Mouse (Mus musculus) heart, postnatal 0 days (tissue): ENCODE measurements at regions not wholly inside any gene's neighbourhood (a gene's known extent, or its start where the extent isn't known, plus 50 kb on each side); places are given as distances from the start of the nearest gene placed in this dataset.

ENCODE experiments used
- ATAC-seq: fragments of 200-750 bp; cut with Nextera tagmentation; 2 replicates; pipeline ENCODE4 v1.8.0; 2017; ENCODE audit warnings: low read depth, moderate number of reproducible peaks, moderate library complexity; ENCODE audit not compliant: insufficient read depth
- DNase-seq: peaks from one replicate; pipeline ENCODE4 v3.0.0-alpha.2; 2016; ENCODE audit warnings: low spot score
- H3K27ac ChIP-seq: fragments of 300-500 bp; sonication (generic); 2 replicates; pipeline ENCODE4 v1.5.1; 2014; ENCODE audit warnings: low read depth, mild to moderate bottlenecking
- H3K27me3 ChIP-seq: fragments of 300-500 bp; sonication (generic); 2 replicates; pipeline ENCODE4 v1.6.1; 2014; ENCODE audit warnings: low read length, mixed read lengths; ENCODE audit not compliant: control insufficient read depth, insufficient read depth
- H3K36me3 ChIP-seq: fragments of 300-500 bp; sonication (generic); replicated peaks from 2 replicates; pipeline ENCODE4 v1.6.1; 2014; ENCODE audit warnings: low read length, mixed read lengths; ENCODE audit not compliant: control insufficient read depth, insufficient read depth
- H3K4me1 ChIP-seq: fragments of 300-500 bp; sonication (generic); 2 replicates; pipeline ENCODE4 v1.6.1; 2014; ENCODE audit warnings: antibody characterized with exemption; ENCODE audit not compliant: control insufficient read depth, insufficient read depth
- H3K4me2 ChIP-seq: fragments of 300-500 bp; sonication (generic); 2 replicates; pipeline ENCODE4 v1.6.1; 2014; ENCODE audit warnings: low read depth, mild to moderate bottlenecking, low read length, moderate library complexity
- H3K4me3 ChIP-seq: fragments of 300-500 bp; sonication (generic); 2 replicates; pipeline ENCODE4 v1.5.1; 2014; ENCODE audit warnings: low read depth, low read length
- H3K9ac ChIP-seq: fragments of 300-500 bp; sonication (generic); replicated peaks from 2 replicates; pipeline ENCODE4 v1.6.1; 2014; ENCODE audit warnings: low read depth, low read length, mixed read lengths
- H3K9me3 ChIP-seq: fragments of 300-500 bp; sonication (generic); replicated peaks from 2 replicates; pipeline ENCODE4 v1.6.1; 2016; ENCODE audit warnings: low read length; ENCODE audit not compliant: control insufficient read depth
- CTCF ChIP-seq: IDR thresholded peaks from 2 replicates; pipeline ENCODE4 v1.5.1; 2016; ENCODE audit warnings: antibody characterized with exemption, control low read depth, low read depth
- EP300 ChIP-seq: IDR thresholded peaks from 2 replicates; pipeline ENCODE4 v1.6.1; 2016; ENCODE audit warnings: antibody characterized with exemption, low read depth
- WGBS: fragments of 180-500 bp; shearing (Covaris S2); extraction: QIAGEN DNeasy Blood & Tissue Kit; methylation state at CpG from one replicate; pipeline ENCODE4 v1.1.7; 2014; 5-methylcytosine and 5-hydroxymethylcytosine counted together

DNA sequence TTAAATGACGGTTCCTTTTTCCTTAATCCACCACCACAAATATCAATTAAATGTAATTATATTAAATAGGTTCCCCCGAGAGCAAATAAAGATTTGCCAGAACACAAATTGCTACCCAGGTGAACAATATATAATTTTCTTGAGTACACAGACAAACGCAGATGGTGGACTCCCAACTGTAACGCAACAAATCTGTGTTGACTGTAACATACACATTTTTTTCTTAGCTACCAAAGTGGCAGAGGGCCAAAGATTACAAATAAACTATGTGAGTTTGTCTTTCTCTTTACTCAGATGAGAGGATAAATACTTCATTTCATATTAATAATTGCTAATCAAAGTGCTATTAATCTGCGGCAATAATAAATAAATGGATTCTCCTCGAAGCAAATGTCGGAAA is 228.4 kb upstream of the Sfrp2 start:
- no peak for ATAC-seq
- no peak overlapping the region for H3K4me2 ChIP-seq
- H3K4me3 ChIP-seq: no peak overlapping the region
- H3K9ac ChIP-seq: no peak overlapping the region
- no peak for DNase-seq
- TF ChIP-seq CTCF: no peak
- TF ChIP-seq EP300: no peak
- no peaks in the 10 kb centered on the region for H3K27me3 ChIP-seq
- H3K9me3 ChIP-seq: no peaks in the 10 kb centered on the region
- no peaks in the 10 kb centered on the region for H3K4me1 ChIP-seq
- H3K27ac ChIP-seq: no peak overlapping the region
- WGBS: 79% methylated on average over 7 of the region's 7 CpGs
- H3K36me3 ChIP-seq: no peaks in the 10 kb centered on the region

DNA sequence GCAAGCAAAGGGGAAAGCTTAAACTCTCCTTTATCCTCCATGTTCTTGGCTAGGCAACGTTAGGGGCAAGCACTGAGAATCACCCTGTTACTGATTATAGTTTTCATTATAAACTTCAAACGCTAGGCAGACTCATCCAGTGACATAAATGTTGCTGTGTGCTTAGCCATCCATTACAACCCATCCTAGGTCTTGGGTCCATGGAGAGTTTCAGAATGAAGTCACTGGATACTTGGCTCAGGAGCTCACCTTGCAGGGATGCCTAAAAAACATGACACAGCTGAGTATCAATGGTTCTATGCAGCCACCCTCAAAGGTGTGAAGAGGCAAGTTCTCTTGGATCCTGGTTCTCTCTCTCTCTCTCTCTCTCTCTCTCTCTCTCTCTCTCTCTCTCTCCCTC is 227.2 kb upstream of the Sfrp2 start:
- no peaks in the 10 kb centered on the region for H3K9me3 ChIP-seq
- WGBS: 65% methylated on average over 2 of the region's 2 CpGs

DNA sequence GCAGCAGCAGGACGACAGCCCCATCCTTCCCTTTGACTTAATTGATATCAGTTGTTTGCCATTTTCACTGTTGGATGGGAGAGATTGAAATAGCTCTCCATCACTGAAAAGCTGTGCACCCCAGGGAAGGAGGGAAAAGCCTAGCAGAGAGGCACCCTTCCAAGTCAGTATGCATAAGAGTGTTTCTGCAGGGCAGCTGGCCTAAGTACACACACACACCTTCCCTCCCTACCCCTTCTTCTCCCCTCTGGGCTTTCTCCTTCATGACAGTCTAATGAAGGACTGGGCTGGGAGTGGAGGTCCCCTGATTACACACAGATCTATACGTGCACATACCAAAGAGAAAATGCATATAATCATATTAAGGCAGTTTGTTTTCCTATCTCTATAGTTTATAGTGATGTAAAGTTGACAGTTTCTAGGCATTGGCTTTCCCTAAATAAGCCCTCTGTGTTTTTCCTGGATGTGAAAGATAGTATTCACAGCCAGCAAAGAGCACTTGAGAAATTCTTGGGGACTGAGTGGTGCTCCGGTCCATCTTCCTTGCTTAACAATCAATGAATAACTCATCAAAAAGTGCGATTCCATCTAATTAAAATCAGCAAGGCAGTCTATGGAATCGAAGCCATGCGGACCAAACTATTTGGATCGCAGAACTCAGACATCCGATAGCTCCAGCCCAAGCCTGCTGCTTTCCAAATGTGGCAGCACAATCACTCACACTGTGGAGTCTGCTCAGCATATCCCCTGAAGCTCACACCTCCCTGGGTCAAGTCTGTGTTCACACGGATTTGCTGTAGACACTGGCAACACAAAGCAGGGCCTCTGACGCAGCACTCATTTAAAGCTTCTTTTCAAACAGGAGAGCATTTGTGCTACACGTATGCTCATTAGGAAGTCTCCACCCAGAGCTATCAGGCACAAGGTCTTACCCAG is 224.9 kb upstream of the Sfrp2 start:
- H3K36me3 ChIP-seq: no peaks in the 10 kb centered on the region
- WGBS: 65% methylated on average over 11 of the region's 11 CpGs
- TF ChIP-seq EP300 (no peak), CTCF (no peak)
- ATAC-seq (no peak), DNase-seq (no peak)
- H3K9ac ChIP-seq: no peak overlapping the region
- H3K9me3 ChIP-seq: no peaks in the 10 kb centered on the region
- H3K4me3 ChIP-seq: no peak overlapping the region
- no peak overlapping the region for H3K4me2 ChIP-seq
- no peaks in the 10 kb centered on the region for H3K27me3 ChIP-seq
- H3K4me1 ChIP-seq: no peaks in the 10 kb centered on the region
- no peak overlapping the region for H3K27ac ChIP-seq

More for the DNA sequence above, 227.2 kb upstream of the Sfrp2 start:
- no peaks in the 10 kb centered on the region for H3K4me1 ChIP-seq
- no peak overlapping the region for H3K4me2 ChIP-seq
- no peak overlapping the region for H3K27ac ChIP-seq
- H3K27me3 ChIP-seq: no peaks in the 10 kb centered on the region
- TF ChIP-seq EP300 (no peak), CTCF (no peak)
- no peak for DNase-seq
- H3K4me3 ChIP-seq: no peak overlapping the region
- H3K9ac ChIP-seq: no peak overlapping the region
- ATAC-seq: no peak
- H3K36me3 ChIP-seq: no peaks in the 10 kb centered on the region

DNA sequence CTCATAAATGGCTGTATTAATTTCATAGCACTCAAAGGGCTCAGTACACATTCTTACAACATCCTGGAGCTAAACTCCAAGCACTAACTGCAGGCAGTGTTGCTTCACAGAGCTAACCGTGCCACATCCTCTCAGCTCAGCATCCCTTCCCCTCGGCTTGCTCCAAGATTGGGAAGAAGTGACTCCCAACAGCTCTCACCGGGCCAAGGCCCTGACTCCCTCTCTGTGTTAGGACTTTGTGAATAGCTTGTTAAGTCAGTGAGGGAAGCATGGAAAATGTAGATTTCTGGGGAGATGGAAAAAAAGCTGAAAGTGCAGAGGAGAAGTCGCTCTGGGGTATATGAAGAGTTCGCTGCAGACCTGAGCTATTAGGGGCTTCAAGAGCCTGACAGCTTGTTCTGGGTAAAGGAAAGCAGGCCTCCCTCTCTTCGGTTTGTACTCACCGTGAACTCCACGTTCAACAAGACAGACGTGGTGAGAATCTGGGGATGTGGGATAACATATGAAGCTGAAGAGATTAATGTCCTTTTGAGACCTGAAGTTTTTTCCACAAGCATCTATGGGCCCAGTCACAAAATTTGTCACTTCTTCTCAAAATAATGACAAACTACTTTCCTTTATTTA is 213.5 kb upstream of the Sfrp2 start:
- Histone ChIP-seq H3K9ac (no peak overlapping the region), H3K4me3 (no peak overlapping the region), H3K36me3 (no peaks in the 10 kb centered on the region), H3K4me2 (no peak overlapping the region), H3K9me3 (no peaks in the 10 kb centered on the region), H3K27me3 (no peaks in the 10 kb centered on the region), H3K27ac (no peak overlapping the region), H3K4me1 (peaks cover 9% of the 10 kb centered on the region; the same call in 1 of the 2 replicates)
- no peak for ATAC-seq
- DNase-seq: no peak
- WGBS: 73% methylated on average over 9 of the region's 9 CpGs
- no peak for TF ChIP-seq EP300
- TF ChIP-seq CTCF: no peak

DNA sequence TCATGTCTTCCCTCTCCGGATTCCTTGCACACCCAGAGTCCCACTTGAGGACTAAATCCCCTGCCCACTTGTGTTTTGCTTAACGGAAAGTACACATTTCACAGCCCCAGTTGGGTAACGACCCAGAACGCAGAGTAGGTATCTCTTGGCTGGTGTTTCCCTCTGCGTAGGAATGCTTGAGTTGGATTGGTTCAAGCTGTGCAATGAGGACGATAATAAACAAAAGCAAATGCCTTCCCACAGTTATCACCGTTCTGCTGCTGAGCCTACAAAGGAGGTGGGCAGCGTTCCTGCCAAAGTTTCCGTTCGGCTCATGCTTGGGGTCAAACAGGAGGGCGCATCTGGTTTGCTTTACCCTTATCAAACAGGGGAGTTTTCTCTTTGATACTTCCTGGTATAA is 212.3 kb upstream of the Sfrp2 start:
- ATAC-seq (peak; percentile 79), DNase-seq (peak; percentile 19)
- Histone ChIP-seq H3K9ac (no peak overlapping the region), H3K4me3 (no peak overlapping the region), H3K27me3 (no peaks in the 10 kb centered on the region), H3K36me3 (no peaks in the 10 kb centered on the region), H3K27ac (no peak overlapping the region), H3K9me3 (no peaks in the 10 kb centered on the region), H3K4me1 (peaks cover 9% of the 10 kb centered on the region; the same call in 1 of the 2 replicates), H3K4me2 (peak overlapping the region; percentile 31)
- WGBS: 17% methylated on average over 11 of the region's 11 CpGs
- no peak for TF ChIP-seq CTCF
- TF ChIP-seq EP300: no peak
